Mouse (Mus musculus): ENCODE results near the gene Frmpd3.

DNA sequence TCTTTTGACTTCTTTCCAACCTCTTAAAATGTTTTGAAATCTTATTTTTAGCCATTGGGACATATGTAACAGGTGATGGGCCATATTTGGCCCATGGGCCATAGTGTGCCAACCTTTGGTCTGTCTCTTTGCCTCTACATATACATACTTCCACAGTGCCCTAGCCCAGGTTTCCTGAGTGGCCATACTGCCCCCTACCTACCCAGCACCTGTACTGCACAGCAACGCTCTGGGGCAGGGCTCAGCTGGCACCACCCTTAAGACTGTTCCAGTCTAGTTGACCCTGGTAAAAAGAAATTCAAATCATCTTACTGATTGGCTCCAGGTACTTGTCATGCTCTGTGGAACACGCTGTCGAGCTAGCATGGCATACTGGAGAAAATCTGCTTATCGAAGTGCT, 60.8 kb downstream of the Frmpd3 start:
- peak; percentile 57 for TF ChIP-seq CTCF (conservative IDR thresholded peaks at IDR 0.05; ENCODE audit: insufficient read depth, insufficient read length, low read depth, low read length)
- no peak for TF ChIP-seq POLR2A (IDR thresholded peaks at IDR 0.05; ENCODE audit: low read depth, low read length)
